Mouse (Mus musculus): ENCODE measurements around the gene Pip4k2c. TPM values are rescaled to one million over a fixed set of nuclear protein-coding genes. Genes with fewer than 3 reads are reported as not detected.

Gene Pip4k2c
- 10 to 100 TPM; 41.6 to 47.8 TPM for total RNA-seq (2021)
- 21.7 and 22.5 TPM in 2 replicates for polyA plus RNA-seq (2012; rRNA removed)
- long read RNA-seq, transcript Pip4k2c-201 (10 exons, 3,307 nt) = major isoform, 51 of 60 reads
- long read RNA-seq, partial matches to known transcripts = 5 of 60 reads
- long read RNA-seq, other reads (novel, unspliced or antisense) = 4 of 60 reads

DNA sequence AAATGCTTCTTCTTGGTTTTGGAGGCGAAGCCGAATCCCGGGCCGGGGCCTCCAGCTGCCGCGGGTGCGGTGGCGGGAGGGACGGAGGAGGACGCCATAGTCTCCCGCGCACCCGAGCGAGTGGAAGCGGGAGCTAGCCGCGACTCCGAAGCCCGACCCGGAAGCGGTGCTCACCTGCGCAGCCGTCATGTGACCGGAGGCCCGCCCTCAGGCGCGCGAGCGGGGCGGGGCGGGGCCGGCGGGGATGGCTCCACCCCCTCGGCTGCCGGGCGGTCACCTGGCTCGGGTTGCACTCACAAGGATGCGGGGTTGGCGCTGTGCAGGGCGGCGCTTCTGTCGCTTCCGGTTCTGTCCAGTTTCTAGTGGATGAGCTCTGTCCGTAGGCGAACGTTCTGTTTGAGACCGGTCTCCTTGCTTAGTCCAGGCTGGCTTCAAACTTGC lies at the start of gene Pip4k2c:
TSS of gene Pip4k2c (minus strand) at position 172 of the 441 bp plus-strand sequence.
- DNase-seq = peak; percentile 96

DNA sequence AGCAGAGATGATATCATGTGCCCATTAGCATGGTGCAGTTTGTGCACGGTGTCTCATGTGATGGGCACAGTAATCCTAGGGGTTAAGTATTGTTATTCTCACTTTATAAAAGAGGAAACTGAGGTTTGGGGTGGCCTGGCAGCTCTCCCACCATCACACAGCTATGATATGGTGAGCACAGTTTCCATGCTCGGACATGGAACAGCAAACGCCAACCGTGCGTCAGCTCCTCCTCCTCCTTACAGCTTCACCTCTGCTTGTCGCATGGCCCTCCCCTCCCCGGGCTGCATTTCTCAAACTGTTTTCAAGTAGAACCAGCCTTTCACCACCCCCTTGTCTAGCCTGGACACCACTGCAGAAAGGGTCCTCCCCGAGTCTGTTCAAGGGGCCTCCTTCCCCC lies 47.1 kb upstream of the Pip4k2c start:
- DNase-seq = no peak

DNA sequence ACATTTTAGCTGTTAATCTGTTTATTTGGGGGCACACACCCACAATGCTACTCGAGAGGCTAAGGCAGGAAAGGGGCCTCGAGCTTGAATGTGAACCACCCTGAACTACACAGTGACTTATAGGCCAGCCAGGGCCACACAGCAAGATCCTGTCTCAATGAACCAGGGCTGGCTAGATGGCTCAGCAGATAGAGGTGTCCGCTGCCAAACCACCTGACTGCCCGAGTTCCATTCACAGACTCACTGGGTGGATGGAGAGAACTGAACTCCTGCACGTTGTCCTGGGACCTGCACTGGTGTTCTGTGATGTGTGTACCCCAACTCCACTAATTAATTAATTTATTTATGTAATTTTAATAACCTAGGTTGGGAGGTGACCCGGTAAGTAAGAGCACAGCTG lies 46.4 kb upstream of the Pip4k2c start:
- no peak for DNase-seq

DNA sequence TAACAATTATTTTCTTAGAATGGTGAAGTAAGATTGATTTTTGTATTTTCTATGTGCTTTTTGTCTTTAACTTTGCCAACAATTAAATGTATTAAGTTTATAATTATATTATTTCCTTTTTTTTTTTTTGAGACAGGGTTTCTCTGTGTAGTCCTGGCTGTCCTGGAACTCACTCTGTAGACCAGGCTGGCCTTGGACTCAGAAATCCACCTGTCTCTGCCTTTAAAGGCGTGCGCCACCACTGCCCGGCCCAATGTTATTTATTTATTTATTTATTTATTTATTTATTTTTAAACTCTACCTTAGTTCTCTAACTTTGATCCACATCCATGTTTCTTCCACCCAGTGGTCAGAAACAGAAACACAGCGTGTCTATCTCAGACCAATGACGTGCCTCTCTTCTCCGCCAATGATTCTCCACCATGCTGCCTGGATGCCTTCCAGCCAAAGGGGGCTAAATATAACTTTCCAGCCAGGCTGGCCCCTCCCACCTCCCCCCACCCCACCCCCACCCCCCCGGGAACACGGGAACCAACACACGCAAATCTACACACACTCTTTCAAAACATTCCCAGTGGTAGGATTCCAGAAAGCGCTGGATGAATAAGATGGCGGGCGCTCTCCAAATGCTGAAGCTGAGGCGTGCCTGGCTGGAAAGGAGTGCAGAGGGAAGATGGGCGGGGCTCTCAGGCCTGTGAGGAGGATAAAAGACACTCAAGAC lies 44.4 kb upstream of the Pip4k2c start:
- DNase-seq = peak; percentile 67

DNA sequence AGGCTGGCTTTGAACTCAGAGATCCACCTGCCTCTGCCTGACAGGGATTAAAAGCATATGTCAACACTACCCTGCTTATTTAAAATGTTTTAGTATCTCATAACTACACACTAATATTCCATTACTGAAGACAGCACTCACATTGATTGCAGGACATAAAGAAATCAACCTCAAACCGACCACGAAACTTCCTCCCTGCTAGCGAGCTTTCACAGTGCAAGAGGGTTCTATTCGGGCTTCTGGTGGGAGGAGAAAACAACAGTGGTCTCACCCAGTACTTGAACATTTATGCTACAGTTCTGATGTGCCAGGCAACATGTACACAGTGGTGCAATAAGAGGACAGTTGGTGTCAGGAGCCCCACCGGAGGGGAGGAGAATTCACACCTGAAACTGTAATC lies 39.4 kb upstream of the Pip4k2c start:
- no peak for DNase-seq

DNA sequence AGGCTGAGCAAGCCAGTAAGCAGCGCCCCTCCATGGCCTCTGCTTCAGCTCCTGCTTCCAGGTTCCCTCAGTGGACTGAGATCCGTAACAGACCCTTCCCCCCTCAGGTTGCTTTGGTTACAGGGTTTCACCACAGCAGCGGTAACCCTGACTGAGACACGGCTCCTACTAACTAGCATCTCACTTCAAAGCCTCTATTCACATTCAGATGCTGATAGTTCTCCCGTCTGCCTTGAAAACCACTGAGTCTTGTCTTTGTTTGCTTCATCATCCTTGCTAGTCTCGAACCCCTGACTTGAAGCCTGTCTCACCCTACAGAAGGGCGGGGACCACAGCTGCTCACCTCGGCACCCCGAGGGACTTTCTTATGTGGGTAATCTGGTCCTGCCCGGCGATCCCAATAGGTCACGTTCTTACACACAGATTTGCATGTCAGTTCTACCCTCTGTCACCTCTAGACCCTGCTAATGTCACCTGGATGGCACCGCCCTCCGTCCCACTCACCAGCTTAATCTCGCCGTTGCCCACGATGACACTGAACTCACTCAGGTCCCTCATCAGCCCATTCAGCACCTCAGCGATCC lies 26.9 kb upstream of the Pip4k2c start:
- no peak for DNase-seq

DNA sequence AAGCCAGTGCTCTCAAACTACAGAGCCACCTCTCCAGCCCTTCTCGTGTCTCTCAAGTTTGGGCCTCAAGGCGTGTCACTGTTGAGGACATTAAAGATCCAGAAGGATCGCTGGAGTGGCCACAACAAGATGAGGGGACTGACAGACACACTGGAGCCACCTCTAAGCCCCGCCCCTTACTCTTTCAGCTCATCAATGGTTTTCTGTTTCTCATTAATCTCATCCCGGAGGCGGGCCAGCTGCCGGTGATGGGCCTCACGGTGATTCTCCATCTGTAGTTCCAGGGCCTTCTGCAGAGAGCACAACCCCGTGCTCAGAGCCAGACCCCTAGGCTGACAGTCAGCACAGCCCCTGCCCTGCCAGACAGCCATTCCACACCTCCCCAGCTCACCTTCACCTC lies 25.2 kb upstream of the Pip4k2c start:
- no peak for DNase-seq

DNA sequence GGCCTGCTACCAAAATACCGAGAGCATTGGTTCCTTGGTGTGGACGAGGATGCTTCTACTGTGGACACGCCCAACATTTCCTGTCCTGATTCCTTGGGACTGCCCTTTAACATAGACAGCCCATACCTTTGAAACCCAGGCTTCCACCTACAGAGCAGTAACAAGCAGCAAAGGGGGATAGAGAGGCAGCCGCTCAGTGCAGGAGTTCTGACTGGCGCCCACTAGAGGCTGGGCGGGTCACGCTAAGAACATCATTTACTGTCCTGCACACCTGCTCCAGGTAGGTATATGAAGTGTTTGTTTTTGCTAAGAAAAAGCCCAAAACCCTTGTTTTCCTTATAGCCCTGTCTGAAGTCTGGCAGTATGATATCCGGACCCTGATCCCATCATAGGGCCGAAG lies 21.8 kb upstream of the Pip4k2c start:
- DNase-seq = no peak

DNA sequence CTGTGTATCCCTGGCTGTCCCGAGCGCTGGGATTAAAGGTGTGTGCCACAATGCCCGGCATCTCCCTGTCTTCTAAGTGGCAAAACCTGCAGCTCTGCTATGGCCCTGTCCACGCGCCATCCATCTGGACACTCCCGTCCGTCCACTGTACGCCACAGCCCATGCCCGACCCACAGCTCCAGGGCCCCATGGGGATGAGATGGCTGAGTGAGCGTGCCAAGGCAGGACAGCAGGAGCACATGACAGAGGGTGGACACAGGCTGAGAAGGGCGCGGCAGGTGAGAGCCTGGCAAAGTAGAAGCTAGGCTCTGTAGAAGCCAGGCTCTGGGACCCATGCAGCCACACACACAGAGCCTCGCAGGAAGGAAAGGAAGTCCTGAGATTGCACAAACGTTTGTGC lies 20.4 kb upstream of the Pip4k2c start:
- no peak for DNase-seq

DNA sequence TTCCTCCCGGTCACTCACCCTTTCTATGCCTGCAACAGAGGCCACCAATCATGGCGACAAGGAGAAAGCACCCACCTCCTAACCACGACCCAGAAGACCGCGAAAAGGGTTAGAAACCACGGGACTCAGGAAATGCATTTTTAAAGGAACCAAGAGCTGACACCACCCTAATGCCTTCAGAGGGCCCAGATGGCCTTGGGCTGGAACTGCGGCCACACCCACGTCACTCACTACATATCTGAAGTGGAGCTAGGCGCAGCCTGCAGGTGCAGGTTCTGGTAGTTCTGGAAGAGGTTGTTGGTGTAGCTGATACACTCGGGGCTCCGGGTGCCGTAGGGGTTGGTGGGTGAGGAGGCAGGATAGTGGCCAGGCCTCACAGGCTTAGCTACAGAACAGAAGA lies 19.3 kb upstream of the Pip4k2c start:
- no peak for DNase-seq

DNA sequence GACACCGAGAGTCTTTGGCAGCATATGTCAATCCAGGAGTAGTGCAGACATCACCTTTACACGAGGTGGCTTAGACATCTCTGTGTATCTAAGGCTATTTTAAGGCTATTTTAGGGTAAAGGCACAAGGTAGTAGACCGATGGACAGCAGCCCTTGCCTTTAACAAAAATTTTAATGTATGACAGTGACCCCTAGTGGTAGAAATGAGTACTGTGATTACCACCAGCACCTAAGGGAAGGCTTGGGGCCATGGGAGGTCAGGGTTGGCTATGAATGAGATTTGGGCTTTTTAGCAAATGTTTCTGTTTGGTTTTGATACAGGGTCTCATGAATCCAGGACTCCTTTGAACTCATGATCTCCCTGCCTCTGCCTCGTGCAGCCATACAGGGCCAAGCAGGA lies 17.5 kb upstream of the Pip4k2c start:
- DNase-seq = peak; percentile 28

DNA sequence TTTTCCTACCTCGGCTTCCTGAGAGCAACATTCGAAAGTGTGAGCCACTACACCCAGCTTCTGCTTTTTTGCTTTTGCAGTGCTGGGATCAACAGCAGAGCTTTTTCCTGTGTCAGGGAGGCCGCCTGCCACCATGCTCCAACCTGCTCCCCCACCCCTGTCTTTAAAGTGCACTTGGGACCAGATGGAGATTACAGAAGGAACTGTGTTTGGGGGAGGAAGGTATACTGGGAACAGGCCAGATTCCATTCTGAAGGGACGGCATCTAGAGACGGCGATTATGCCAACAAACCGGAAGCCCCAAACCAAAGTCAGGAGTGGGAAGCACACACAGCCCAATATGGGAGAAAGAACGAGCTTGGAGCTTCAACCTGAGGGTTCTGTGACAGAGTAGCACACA lies 15.8 kb upstream of the Pip4k2c start:
- DNase-seq = no peak

DNA sequence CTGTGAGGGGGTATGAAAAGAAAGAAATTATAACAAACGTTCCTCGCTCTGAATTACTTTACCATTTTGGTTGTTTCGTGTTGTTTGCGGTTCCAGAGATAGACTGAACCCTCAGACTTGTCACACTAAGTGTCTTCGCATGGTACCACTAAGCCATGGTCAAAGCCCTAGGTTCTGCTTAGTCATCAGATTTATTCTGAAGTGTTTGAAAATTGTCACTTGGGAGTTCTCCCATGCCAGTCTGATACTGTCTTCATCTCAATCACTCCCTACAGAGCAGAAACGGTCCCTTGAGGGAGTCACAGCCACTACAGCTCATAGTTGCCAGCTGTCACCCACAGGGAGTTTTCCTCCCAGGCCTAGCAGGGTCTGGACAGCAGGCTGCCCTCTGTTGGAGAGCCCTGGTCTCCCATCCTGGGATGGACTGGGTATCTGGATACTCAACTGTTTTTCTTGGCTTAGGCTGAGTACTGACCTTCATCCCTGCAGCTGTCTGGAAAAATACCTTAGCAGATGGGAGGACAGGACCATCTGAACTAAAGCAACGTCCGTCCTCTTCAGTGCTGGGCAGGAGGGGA lies 15.0 kb upstream of the Pip4k2c start:
- peak; percentile 63 for DNase-seq

DNA sequence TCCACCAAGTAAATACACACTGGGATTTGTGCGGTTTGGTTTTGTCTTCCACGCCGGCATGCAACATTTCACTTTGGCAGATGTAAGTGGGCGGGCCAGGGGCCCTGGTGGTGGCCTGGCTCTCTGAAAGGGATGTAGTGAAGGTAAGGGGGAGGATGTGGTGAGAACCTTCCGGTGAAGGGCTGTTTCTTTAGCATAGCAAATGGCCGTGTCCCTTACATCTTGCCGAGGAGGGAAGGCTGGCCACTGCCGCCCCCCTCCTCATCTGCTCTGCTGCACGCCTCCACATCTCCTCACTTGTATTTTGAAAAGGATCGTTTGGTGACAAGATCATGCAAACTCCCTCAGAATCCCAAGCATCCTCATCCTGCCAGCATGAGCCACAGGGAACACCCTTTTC lies 14.3 kb upstream of the Pip4k2c start:
- no peak for DNase-seq

DNA sequence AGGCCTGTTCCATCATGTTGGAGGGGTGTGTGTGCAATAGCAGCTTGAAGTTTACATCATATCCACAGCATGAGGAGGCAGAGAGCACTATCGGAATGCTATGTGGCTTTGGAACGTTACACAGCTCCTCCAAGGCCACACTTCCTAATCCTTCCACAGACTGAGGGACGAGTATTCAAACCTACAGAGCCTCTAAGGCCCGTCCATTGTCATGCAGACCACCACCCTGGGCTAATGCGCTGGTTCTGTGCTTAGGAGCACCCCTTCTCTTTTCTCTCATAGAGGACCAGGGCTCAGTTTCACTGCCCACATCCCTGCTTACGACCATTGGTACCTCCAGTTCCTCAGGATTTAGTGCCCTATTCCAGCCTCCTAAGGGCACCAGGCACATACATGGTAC lies 13.8 kb upstream of the Pip4k2c start:
- DNase-seq = no peak

DNA sequence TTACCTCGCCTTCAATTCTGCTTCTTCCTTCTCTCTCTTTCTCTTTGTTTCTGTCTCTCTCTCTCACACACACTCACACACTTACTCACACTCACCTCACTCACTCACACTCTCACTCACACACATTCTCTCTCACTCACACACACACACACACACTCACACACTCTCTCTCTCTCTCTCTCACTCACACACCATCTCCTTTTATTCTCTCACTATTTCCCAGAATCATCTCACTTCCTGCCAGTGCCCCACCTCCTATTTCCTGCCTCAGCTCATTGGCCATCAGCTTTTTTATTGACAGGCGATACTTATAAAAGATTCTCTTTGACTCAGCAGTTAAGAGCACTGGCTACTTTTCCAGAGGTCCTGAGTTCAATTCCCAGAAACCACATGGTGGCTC lies 7.0 kb upstream of the Pip4k2c start:
- DNase-seq = no peak

DNA sequence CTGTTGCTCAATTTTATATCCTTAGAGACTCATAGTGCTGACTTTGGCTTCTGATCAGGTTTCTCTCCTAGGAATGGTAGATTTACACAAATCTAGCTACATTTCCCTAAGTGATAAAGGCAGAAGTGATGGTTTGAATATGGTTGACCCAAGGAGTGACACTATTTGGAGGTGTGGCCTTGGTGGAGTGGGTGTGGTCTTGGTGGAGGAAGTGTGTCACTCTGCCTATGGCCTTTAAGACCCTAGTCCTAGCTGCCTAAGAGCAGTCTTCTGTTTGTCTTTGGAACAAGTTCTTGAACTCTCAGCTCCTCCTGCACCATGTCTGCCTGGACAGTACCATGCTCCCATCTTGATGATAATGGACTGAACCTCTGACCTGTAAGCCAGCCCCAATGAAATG lies 5.8 kb upstream of the Pip4k2c start:
- no peak for DNase-seq

DNA sequence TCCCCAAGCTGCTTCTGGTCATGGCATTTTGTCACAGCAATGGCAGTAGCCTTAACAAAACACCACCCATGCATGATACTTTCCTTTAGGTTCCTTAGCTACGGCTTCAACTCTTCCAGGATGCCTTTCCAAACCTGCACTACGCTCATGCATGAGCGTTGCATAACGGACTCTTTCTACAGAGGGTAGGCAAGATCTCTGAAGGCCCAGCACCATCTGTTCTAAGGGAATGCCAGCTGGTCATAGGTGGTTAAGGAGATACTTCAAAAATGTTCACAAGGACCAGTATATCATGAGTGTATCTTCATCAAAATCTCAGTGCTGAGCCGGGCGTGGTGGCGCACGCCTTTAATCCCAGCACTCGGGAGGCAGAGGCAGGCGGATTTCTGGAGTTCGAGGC lies 5.1 kb upstream of the Pip4k2c start:
- no peak for DNase-seq

DNA sequence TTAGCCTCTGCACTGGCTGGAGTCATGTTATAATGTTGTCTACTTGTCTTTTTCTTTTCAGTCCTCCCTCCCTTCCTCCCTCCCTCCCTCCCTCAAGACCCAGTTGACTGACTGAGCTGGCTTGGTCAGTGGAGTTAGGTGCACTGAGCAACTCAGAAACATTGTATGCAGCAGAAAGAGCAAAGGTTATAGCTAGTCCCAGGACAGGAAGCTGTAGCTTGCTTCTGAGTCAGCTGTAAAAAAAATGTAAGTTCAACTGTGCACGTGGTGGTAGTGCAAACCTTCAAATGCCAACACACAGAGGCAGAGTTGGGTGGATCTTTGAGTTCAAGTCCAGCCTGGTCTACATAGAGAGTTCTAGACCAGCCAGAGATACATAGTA lies 3.0 kb upstream of the Pip4k2c start:
- DNase-seq = no peak

DNA sequence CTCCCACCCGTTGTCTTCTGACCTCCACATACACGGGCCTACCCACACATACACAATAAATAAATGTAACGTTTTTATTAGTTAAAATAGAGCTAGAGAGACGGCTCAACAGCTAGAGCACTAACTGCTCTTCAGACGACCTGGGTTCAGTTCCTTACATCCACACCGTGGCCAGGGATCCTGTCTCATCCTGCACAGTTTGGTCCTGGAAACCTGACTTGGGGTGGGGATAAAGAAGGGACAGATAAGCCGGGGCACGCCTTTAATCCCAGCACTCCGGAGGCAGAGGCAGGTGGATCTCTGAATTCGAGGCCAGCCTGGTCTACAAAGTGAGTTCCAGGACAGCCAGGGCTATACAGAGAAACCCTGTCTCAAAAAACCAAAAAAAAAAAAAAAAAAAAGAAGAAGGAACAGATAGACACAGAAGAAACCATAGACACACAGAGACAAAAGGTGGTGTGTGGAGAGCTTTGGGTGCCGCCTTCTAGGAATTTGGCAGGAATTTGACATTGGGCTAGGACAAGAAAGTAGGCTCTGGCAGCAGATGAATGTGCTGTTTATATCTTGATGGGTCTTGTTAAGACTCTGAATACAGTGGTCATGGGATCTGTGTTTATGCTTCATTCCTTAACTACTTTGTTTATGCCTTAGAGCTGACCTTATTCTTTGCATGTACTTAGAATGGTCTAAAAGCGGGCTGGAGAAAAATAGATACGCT lies 2.5 kb upstream of the Pip4k2c start:
- no peak for DNase-seq

DNA sequence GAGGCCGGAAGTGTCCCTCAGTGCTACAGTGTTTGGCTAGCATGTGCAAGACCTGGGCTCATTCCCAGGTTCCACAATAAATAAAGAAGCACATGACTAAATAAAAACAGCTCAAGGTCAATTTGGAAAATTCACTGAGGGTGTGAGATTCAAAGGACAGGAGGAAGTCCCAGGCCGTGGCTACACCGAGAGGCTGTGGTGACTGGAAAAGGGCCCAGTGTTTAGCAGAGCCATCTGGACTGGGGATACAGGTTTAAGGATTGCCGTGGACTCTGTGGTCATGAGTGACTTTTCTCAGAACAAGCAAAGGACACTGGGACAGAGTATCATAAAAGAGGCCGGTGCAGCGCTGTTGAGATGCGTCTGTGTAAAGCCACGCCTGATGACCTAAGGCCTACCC lies 1.9 kb upstream of the Pip4k2c start:
- DNase-seq = no peak

DNA sequence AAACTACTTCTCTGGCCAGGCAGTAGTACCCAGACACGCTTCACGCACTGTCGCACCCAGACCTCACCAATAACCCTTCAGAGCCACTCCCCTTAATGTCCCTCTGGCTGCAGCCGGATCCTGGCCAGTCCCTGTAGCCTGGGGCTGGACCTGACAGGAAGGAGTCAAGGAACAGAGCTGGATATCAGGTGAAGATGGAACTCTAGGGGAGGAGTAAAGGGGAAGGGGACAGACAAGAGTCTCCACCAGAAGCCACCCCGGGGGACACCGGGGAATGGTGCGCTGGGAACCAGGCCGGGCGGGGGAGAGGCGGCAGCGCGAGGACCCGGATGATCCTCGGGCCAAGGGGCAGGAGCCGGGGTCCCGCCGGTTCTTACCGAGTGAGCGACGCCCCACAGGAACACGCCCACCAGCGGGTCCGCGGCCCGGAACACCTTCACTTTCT lies 402 bp downstream of the Pip4k2c start:
- no peak for DNase-seq
